Mouse (Mus musculus) kidney, adult 11 months (tissue): ENCODE measurements at regions not wholly inside any gene's neighbourhood (a gene's known extent, or its start where the extent isn't known, plus 50 kb on each side); places are given as distances from the start of the nearest gene placed in this dataset.
"Not testable (repeated sequence)": the region's sequence is repeated elsewhere in the genome, so short reads cannot be mapped to it uniquely, and the experiment has no call there.

Source experiments
- DNase-seq: peaks from one replicate; pipeline ENCODE4 v3.0.0; 2022

DNA sequence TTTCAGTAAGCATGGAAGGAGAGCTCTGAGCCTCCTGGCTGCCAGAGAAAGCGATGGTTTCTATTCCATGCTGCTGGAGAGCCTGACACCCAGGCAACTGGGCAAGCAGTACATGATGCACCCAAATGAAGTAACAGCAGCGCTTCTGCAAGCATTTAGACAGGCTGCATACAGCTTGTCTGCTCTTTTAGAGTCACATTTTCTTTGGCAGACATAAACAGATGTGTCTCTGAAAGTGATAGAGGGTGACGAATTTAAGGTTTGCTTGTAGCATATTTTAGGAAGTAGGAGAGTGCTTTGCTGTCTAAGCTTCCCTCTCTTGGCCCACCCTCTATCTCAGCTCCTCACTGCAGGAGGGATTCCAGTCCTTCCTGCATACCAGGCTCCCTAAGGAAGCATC lies 384.0 kb upstream of the Klhl29 start:
- no peak for DNase-seq

GRCm38 (mm10) chr12:5757766-5758165 lies 382.3 kb upstream of the Klhl29 start:
- DNase-seq: no peak

- DNase-seq: no peak
These were observed 381.9 kb upstream of the Klhl29 start for GRCm38 (mm10) chr12:5757361-5757760.

DNA sequence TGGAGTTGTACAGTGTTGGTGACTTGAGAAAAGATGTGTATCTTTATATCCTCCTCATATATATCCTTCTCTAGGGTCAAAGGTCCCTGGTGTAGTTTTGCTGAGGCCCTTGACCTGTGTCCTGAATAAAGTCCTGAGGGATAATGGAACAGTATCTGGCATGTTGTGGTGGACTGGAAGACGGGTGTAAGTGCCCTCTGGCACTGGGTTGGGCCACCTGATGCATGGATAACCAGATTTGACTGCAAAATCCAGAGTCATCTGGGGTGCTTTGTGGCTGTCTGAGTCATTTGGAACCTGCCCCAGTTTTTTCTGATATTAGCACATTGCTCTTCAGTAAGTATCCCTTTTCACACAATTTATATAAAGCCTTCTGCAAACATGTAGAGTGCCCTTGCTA lies 378.3 kb upstream of the Klhl29 start:
- no peak for DNase-seq

GRCm38 (mm10) chr12:5744086-5744709 lies 368.7 kb upstream of the Klhl29 start:
- no peak for DNase-seq

- no peak for DNase-seq
These were observed 360.6 kb upstream of the Klhl29 start for GRCm38 (mm10) chr12:5736066-5736465.

- DNase-seq: no peak
These were observed 359.4 kb upstream of the Klhl29 start for GRCm38 (mm10) chr12:5734902-5735301.

DNA sequence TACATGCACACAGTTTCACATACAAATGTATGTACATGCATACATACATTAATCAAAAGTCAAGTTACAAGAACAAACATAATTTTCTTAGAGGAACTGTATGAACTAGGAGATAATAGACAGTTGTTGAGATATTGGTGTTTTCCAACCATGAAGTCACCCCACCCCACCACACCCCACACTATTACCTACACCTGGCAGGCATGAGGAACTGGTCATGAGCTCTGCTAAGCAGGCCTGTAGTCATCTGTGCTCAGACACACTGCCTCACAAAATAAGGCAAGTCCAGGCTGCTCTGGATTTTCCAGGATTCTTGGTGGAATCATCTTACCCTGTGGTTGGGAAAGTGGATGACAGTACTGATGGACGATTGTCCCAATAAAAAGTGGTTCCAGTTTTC lies 347.6 kb upstream of the Klhl29 start:
- DNase-seq: no peak

GRCm38 (mm10) chr12:5717527-5717926 lies 342.0 kb upstream of the Klhl29 start:
- not testable (repeated sequence) for DNase-seq

GRCm38 (mm10) chr12:5698778-5699454 lies 323.4 kb upstream of the Klhl29 start:
- no peak for DNase-seq

DNA sequence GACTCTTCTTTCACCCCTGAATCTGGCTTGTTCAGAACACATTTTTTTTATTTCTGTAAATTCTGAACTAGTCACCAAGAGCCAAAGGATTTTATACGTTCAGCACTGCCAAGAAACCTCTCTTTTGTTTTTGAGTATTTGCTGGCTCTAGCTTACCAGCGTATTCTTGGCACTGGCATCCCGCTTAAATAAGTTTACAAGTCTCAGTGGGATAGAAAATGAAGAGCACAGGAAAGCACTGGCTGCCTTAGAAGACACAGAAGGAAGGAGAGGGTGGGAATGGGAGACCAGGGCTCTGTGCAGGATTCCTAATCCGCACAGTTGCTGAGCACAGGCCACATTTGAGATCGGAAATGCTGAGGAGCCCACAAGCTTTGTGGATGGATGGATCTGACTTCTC lies 306.7 kb upstream of the Klhl29 start:
- no peak for DNase-seq

DNA sequence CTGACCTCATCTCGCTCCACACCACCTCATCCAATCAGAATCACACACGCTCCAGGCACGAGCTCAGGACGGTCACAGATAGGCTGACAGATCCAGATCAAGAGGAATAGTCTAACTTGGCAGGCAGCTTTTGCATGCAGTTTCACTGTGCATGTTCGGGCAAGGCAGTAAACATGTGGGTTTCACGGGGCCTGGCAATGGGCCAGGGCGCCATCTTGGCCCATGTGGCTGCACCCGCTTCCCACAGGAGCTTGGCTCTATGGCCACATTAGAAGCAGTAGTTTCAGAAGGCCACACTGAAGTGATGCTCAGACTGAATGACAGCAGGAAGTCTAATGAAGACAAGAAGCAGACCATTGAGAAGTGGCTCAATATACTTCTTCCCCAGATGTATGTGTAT lies 302.6 kb upstream of the Klhl29 start:
- not testable (repeated sequence) for DNase-seq

DNA sequence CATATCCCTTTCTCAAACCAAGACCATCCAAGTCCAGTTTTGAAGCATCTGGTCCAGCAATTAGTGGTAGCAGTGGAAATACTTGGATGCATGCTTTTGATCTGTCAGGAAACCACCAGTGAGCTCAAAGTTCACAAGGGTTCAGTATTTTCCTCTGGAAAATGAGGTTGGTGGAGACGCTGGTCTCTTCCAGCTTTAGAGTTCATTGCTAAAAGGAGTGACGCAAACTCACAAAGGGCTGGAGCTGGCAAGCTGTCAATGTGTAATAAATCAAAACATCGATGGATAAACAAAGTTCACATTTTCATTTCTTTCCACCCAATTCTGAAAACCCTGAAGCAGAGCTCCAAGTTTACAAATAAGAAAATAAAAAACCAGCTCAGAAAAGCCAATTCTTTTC lies 293.0 kb upstream of the Klhl29 start:
- DNase-seq: no peak

DNA sequence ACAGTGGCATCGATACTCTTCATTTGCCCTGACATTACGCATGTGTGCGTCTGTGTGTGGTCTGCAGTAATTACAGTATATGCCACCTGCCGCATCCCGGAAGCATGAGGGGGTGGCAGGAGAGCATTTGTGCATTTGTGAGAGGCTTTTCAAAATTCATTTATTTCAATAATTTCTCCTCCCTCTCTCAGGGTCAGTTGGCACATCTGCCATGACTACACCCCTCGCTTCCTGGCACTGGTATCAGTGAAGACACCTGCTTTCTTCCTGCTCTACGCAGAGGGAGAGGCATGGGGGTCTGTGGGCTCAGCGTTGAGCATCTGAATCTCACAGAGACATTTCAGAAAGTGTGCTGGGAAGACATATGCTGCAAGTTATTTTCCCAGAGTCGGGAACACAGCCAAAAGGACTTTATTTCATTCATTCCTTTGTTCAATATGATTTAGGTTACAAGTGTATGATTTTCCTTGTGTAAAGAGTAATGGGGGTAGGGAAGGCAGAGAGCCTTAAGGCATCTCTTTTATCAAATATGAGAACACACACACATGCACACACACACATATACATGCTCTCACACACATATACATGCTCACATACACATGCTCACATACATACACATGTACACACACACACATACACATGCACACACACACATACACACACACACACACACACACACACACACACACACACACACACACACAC lies 262.2 kb upstream of the Klhl29 start:
- no peak for DNase-seq

DNA sequence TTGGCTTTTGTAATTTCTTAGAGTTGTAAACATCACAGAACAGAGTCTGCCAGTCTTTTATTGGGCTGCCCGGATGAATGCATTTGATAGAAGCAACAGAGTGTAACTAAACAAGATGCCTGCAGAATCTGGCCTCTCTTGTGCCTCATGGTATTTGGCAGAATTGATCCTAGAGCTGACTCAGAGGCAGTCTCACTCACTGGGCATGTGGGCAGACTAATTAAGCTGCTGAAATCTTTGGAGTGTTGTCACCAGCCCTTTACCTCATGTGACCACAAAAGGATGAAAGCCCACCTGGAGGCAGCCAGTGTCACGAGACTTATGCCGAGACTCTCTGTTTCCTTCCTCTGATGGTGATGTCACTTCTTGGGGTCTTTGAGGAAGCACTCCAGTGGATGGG lies 258.5 kb upstream of the Klhl29 start:
- no peak for DNase-seq

DNA sequence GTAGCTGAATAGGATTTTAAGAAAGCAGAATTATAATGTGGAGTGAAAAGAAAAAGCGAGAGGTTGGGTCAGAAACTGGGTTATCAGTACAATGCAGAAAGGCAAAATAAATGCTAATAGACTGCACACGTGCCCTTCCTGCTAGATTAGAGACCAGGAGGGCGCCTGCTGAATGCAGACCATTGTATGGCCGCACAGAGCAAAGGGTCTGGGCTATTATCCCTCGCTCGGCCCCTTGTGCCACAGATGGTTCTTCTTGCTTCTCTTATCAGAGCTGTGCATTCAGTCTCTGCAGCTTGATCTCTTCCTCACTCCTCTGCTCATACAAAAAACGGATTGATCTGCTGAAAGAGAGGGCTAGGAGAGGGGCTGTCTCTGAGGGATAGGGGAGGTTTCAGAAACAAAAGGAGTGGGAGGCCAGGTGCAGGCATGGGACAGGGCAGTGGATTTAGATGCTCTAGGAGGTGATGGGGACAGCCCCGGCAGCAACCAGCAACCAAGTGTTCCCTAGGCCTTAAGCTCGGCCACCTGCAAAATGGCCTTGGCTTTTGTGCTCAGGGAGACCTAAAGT lies 225.7 kb upstream of the Klhl29 start:
- DNase-seq: no peak

- DNase-seq: no peak
These were observed 223.9 kb upstream of the Klhl29 start for GRCm38 (mm10) chr12:5599426-5599825.

DNA sequence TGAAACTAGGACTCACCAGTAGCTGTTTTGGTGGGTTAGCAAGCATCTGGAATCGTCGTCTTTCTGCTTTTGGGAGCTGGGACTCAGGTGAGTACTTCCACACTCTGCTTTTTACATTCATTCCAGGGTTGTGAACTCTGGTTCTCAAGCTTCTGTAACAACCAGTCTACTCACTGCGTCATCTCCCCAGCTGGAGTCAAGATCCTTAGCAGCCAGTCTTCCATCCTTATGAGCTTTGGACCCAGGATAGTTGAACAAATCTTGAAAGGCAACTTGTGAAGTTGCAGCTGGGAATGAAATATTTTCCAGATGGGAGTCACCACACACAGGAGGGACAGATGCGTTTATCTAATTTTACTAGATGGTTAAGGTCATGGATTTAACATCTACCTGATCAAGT lies 223.5 kb upstream of the Klhl29 start:
- no peak for DNase-seq

DNA sequence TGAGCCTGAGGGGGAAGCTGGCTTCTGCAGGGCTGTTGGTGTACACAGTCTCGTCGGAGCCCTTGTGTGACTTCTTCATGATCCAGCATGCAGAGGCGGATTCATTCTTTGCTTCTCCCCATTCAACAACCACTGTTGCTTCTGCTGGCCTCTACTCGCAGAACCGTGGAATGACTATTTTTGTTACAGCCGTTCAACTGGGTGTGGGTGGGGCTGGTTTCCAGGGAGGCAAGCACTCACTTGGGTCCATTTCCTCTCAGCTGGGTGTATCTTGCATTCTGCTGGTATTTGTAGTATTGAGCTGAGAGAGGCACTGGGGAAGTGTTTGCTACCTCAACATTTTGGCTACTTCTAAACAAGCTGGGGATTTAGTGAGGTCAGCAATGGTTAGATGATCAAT lies 197.3 kb upstream of the Klhl29 start:
- no peak for DNase-seq

DNA sequence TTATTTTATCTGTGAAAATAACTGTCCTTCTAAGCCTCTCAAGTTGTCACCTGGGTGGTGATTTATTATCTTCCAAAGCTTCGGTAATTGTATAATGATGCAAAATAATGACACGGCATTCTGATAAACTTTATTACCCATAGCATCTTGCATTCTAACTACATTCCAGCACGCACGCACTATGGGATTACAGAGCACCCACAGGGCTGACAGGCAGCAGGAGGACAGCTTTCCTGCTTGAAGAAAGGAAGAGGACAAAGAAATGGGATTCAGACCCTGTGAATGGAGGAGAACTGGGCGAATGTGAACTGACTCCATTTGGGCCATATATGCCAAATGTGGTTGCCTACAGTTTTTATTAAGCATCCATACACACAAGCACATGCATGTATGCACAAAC lies 193.5 kb upstream of the Klhl29 start:
- no peak for DNase-seq

GRCm38 (mm10) chr12:5566231-5566630 lies 190.7 kb upstream of the Klhl29 start:
- no peak for DNase-seq

DNA sequence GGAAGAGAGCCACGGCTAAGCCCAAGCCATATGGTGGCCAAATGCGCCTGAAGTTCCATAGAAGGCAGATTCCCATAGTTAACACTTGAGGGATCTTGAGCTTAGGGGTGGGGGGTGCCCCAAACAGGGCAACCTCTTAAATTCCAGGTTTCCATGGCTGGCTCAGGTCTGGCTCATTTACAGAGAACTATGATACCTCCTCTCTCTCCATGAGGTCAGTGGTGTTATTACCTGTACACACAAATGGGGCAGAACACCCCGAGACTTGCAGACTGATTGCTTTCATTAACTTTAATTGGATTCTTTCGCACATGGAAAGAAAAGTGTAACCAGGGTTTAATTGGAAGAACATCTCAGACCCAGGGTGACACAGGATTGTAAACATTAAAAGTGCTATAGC lies 177.1 kb upstream of the Klhl29 start:
- DNase-seq: no peak

DNA sequence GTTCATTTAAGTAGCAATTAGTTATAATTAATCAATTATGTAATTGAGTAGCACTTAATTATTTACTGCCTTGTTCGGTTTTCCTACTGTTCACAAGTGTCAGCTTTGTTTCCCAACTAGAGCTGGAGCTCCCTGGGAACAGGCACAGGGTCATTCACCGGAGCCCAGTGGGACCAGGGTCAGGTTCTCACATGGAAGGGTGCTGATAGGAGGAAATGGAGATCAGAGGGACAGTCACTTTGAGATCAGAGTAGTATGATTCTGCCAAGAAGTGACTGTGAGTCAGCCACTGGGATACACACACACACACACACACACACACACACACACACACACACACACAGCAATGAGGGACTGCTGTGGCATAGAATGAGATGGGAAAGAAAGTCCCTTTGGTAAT lies 176.4 kb upstream of the Klhl29 start:
- no peak for DNase-seq

GRCm38 (mm10) chr12:5549796-5550195 lies 174.3 kb upstream of the Klhl29 start:
- DNase-seq: no peak
